In genomic region chr14:118551061-118551724, GRCm38 (mm10) we compare ENCODE assay signal across 8 mouse cellular contexts.
DNase-seq lines count a peak whose midpoint lies in the region; ATAC-seq and TF ChIP-seq lines count a peak whose summit lies in the region.

No protein-coding gene starts in this region.

- H3K4me3 ChIP-seq in testis, adult 2 months (ENCODE audit: control insufficient read depth, low read depth, low read length), result peak overlapping the region; percentile 78
- H3K4me3 ChIP-seq in heart, embryonic 16.5 days (ENCODE audit: low read length), result peak overlapping the region; percentile 42
- peak overlapping the region; percentile 32 for H3K4me3 ChIP-seq in liver, postnatal 0 days (ENCODE audit: low read depth, low read length)
- peak overlapping the region; percentile 1 for H3K4me3 ChIP-seq in stomach, postnatal 0 days (ENCODE audit: low read depth, low read length)
- H3K4me3 ChIP-seq in thymus, adult 2 months (ENCODE audit: control insufficient read depth, insufficient read depth, low read length), result no peak overlapping the region

- H3K9ac ChIP-seq in heart, embryonic 16.5 days (ENCODE audit: low read length), result peak overlapping the region; percentile 63
- H3K9ac ChIP-seq in liver, postnatal 0 days (replicated peaks), result peak overlapping the region; percentile 47
- H3K9ac ChIP-seq in stomach, postnatal 0 days (ENCODE audit: low read length), result 0 out of 2 replicates have a peak overlapping the region, but pooled peaks have one; percentile 0

- no peaks in the 10 kb centered on the region for H3K9me3 ChIP-seq in heart, embryonic 16.5 days (replicated peaks; ENCODE audit: control insufficient read depth, low read length)
- no peaks in the 10 kb centered on the region for H3K9me3 ChIP-seq in liver, postnatal 0 days (ENCODE audit: low read length)
- H3K9me3 ChIP-seq in stomach, postnatal 0 days (ENCODE audit: control insufficient read depth, low read length), result no peaks in the 10 kb centered on the region

- TF ChIP-seq EP300 in liver, postnatal 0 days (IDR thresholded peaks at IDR 0.05; ENCODE audit: low read depth), result no peak
- TF ChIP-seq EP300 in stomach, postnatal 0 days (optimal IDR thresholded peaks at IDR 0.05), result no peak

- no peaks in the 10 kb centered on the region for H3K36me3 ChIP-seq in testis, adult 2 months (ENCODE audit: control insufficient read depth, insufficient read depth, low read length)
- no peaks in the 10 kb centered on the region for H3K36me3 ChIP-seq in heart, embryonic 16.5 days (ENCODE audit: control insufficient read depth, insufficient read depth)
- no peaks in the 10 kb centered on the region for H3K36me3 ChIP-seq in liver, postnatal 0 days (replicated peaks; ENCODE audit: insufficient read depth, low read length)
- H3K36me3 ChIP-seq in stomach, postnatal 0 days (ENCODE audit: control insufficient read depth, insufficient read depth, low read length), result no peaks in the 10 kb centered on the region
- H3K36me3 ChIP-seq in thymus, adult 2 months (ENCODE audit: control insufficient read depth, insufficient read depth, low read length), result no peaks in the 10 kb centered on the region

- 22% methylated on average over 18 of the region's 18 CpGs for WGBS in heart, embryonic 16.5 days
- 33% methylated on average over 18 of the region's 18 CpGs for WGBS in liver, postnatal 0 days (ENCODE audit: insufficient replicate concordance)
- WGBS in stomach, postnatal 0 days, result 12% methylated on average over 18 of the region's 18 CpGs
- WGBS in thymus, adult 2 months, result 90% methylated on average over 18 of the region's 18 CpGs

- no peak for TF ChIP-seq CTCF in testis, adult 2 months (IDR thresholded peaks at IDR 0.05; ENCODE audit: control insufficient read depth, insufficient read depth, insufficient replicate concordance, low read depth, low read length)
- no peak for TF ChIP-seq CTCF in liver, postnatal 0 days (IDR thresholded peaks at IDR 0.05; ENCODE audit: low read depth)
- no peak for TF ChIP-seq CTCF in stomach, postnatal 0 days (IDR thresholded peaks at IDR 0.05; ENCODE audit: low read depth)
- no peak for TF ChIP-seq CTCF in thymus, adult 2 months (IDR thresholded peaks at IDR 0.05; ENCODE audit: borderline replicate concordance, control insufficient read depth, extremely low read depth, insufficient read depth, low read length, poor library complexity)

- peaks cover 5% of the 10 kb centered on the region for H3K4me1 ChIP-seq in testis, adult 2 months (ENCODE audit: control insufficient read depth, insufficient read depth, low read length)
- H3K4me1 ChIP-seq in heart, embryonic 16.5 days (ENCODE audit: control insufficient read depth, insufficient read depth, low read length), result peaks cover 5% of the 10 kb centered on the region
- H3K4me1 ChIP-seq in liver, postnatal 0 days (ENCODE audit: insufficient read depth), result peaks cover 7% of the 10 kb centered on the region; the same call in 1 of the 2 replicates
- no peaks in the 10 kb centered on the region for H3K4me1 ChIP-seq in stomach, postnatal 0 days (replicated peaks; ENCODE audit: control insufficient read depth, insufficient read depth)
- peaks cover 11% of the 10 kb centered on the region for H3K4me1 ChIP-seq in thymus, adult 2 months (replicated peaks; ENCODE audit: control insufficient read depth, insufficient read depth, low read length)

- no peak for TF ChIP-seq POLR2A in testis, adult 2 months (IDR thresholded peaks at IDR 0.05; ENCODE audit: control insufficient read depth, low read depth, low read length)
- TF ChIP-seq POLR2A in thymus, adult 2 months (IDR thresholded peaks at IDR 0.05; ENCODE audit: control insufficient read depth, extremely low read depth, insufficient read depth, low read length, poor library complexity), result no peak

- H3K27ac ChIP-seq in testis, adult 2 months (ENCODE audit: control insufficient read depth, insufficient read depth, low read depth, low read length), result peak overlapping the region; percentile 64
- H3K27ac ChIP-seq in heart, embryonic 16.5 days (ENCODE audit: low read length), result no peak overlapping the region
- H3K27ac ChIP-seq in liver, postnatal 0 days (ENCODE audit: low read depth), result no peak overlapping the region
- no peak overlapping the region for H3K27ac ChIP-seq in stomach, postnatal 0 days (replicated peaks)
- no peak overlapping the region for H3K27ac ChIP-seq in thymus, adult 2 months (ENCODE audit: control insufficient read depth, insufficient read depth, low read length)

- no peaks in the 10 kb centered on the region for H3K27me3 ChIP-seq in testis, adult 2 months (ENCODE audit: control insufficient read depth, insufficient read depth, low read length)
- H3K27me3 ChIP-seq in heart, embryonic 16.5 days (ENCODE audit: control insufficient read depth, insufficient read depth, low read length), result no peaks in the 10 kb centered on the region
- no peaks in the 10 kb centered on the region for H3K27me3 ChIP-seq in liver, postnatal 0 days (ENCODE audit: insufficient read depth, low read length)
- H3K27me3 ChIP-seq in stomach, postnatal 0 days (ENCODE audit: control insufficient read depth, insufficient read depth, low read length), result no peaks in the 10 kb centered on the region
- no peaks in the 10 kb centered on the region for H3K27me3 ChIP-seq in thymus, adult 2 months (ENCODE audit: control insufficient read depth, insufficient read depth, low read length)

- peak overlapping the region; percentile 71 for H3K4me2 ChIP-seq in heart, embryonic 16.5 days (ENCODE audit: low read depth, low read length)
- peak overlapping the region; percentile 69 for H3K4me2 ChIP-seq in liver, postnatal 0 days (ENCODE audit: low read depth, low read length)
- H3K4me2 ChIP-seq in stomach, postnatal 0 days (replicated peaks; ENCODE audit: low read depth), result peak overlapping the region; percentile 29

- no peak for DNase-seq in testis, postnatal 10 days (ENCODE audit: low spot score)
- DNase-seq in liver, postnatal 0 days, result no peak
- peak; percentile 27 for DNase-seq in stomach, postnatal 0 days (ENCODE audit: low spot score)
- DNase-seq in T-cell, adult 2 months (ENCODE audit: low spot score), result no peak
- no peak for DNase-seq in right cerebral cortex, adult 2 months (ENCODE audit: low spot score in 2 of 2)
- DNase-seq in thymus, adult 2 months, result no peak

- ATAC-seq in heart, embryonic 16.5 days (replicated peaks; ENCODE audit: extremely low read depth, insufficient read depth, low FRiP score), result no peak
- ATAC-seq in liver, postnatal 0 days, result no peak
- ATAC-seq in stomach, postnatal 0 days (ENCODE audit: low FRiP score, low TSS enrichment), result 0 out of 2 replicates have a peak, but pooled peaks have one; percentile 12

Comparison
In these comparisons a context has a peak if more than half of its experiments do, and no peak if none do; other contexts are left out.
1. H3K9ac ChIP-seq: peak in every context shown above with its lines; median percentile 63 in heart, embryonic 16.5 days; 47 in liver, postnatal 0 days; 0 in stomach, postnatal 0 days.